Mouse (Mus musculus) layer of hippocampus, adult 11-12 months (tissue): ENCODE results near the gene Tspan32.

Experiments used
- DNase-seq: peaks from one replicate; pipeline ENCODE4 v3.0.0; 2022; ENCODE audit warnings: low spot score

Tspan32 gene

GRCm38 (mm10) chr7:143033581-143033980, 28.7 kb downstream of the Tspan32 start:
- no peak for DNase-seq

- no peak for DNase-seq
Measured at GRCm38 (mm10) chr7:143034112-143034511, 29.3 kb downstream of the Tspan32 start.

- DNase-seq: no peak
Measured at GRCm38 (mm10) chr7:143034519-143035450, 29.9 kb downstream of the Tspan32 start.

- no peak for DNase-seq
Measured at GRCm38 (mm10) chr7:143036787-143037186, 31.9 kb downstream of the Tspan32 start.

GRCm38 (mm10) chr7:143037306-143037705, 32.5 kb downstream of the Tspan32 start:
- no peak for DNase-seq

- DNase-seq: no peak
Measured at GRCm38 (mm10) chr7:143038174-143038931, 33.5 kb downstream of the Tspan32 start.

GRCm38 (mm10) chr7:143040561-143040960, 35.7 kb downstream of the Tspan32 start:
- DNase-seq: no peak

GRCm38 (mm10) chr7:143041138-143041822, 36.4 kb downstream of the Tspan32 start:
- no peak for DNase-seq

- DNase-seq: no peak
Measured at GRCm38 (mm10) chr7:143042089-143042488, 37.2 kb downstream of the Tspan32 start.

GRCm38 (mm10) chr7:143042897-143043300, 38.1 kb downstream of the Tspan32 start:
- no peak for DNase-seq

- no peak for DNase-seq
Measured at GRCm38 (mm10) chr7:143044049-143044825, 39.4 kb downstream of the Tspan32 start.

- DNase-seq: no peak
Measured at GRCm38 (mm10) chr7:143044826-143045206, 40.0 kb downstream of the Tspan32 start.

GRCm38 (mm10) chr7:143046358-143046757, 41.5 kb downstream of the Tspan32 start:
- DNase-seq: no peak

- no peak for DNase-seq
Measured at GRCm38 (mm10) chr7:143049331-143049730, 44.5 kb downstream of the Tspan32 start.

- no peak for DNase-seq
Measured at GRCm38 (mm10) chr7:143049841-143050816, 45.3 kb downstream of the Tspan32 start.

- no peak for DNase-seq
Measured at GRCm38 (mm10) chr7:143051316-143051715, 46.5 kb downstream of the Tspan32 start.

GRCm38 (mm10) chr7:143052626-143053007, 47.8 kb downstream of the Tspan32 start, which contains the start of gene Cd81:
Gene Cd81, plus strand, starts transcription at chr7:143052739.
- peak; percentile 86 for DNase-seq

- DNase-seq: peak; percentile 74
Measured at GRCm38 (mm10) chr7:143053008-143053899, 48.4 kb downstream of the Tspan32 start.

- DNase-seq: no peak
Measured at GRCm38 (mm10) chr7:143053961-143054611, 49.2 kb downstream of the Tspan32 start.
